Mouse (Mus musculus) MEL (cell line): ENCODE data around the gene Ankmy2. TPM values are rescaled to one million over a fixed set of nuclear protein-coding genes. Genes with fewer than 3 reads are reported as not detected.

ENCODE experiments used
- DNase-seq: peaks from one replicate; pipeline ENCODE4 v3.0.0; 2011; ENCODE audit warnings: low read depth, low spot score
- H3K27ac ChIP-seq: 2 replicates; pipeline ENCODE4 v1.5.1; 2012; ENCODE audit warnings: low read depth, mild to moderate bottlenecking, control low read depth, low read length, moderate library complexity; ENCODE audit not compliant: control insufficient read depth
- H3K27me3 ChIP-seq, 2 experiments: fragments of 150-350 bp in 1 of 2; sonication (generic) in 1 of 2; 2 replicates each; pipeline ENCODE4 v1.6.1; 2012; ENCODE audit warnings: low read length in 2 of 2, mild to moderate bottlenecking in 2 of 2, improper control_type of control experiment in 1 of 2, moderate library complexity in 1 of 2; ENCODE audit not compliant: insufficient read depth in 2 of 2, control insufficient read depth in 1 of 2
- H3K36me3 ChIP-seq, 2 experiments: 2 replicates each; pipeline ENCODE4 v1.6.1; 2012 to 2014; ENCODE audit warnings: low read length in 2 of 2, improper control_type of control experiment in 1 of 2, inconsistent platforms in 1 of 2, mild to moderate bottlenecking in 1 of 2; ENCODE audit not compliant: insufficient read depth in 2 of 2, control insufficient read depth in 1 of 2
- H3K4me1 ChIP-seq, 2 experiments: fragments of 150-350 bp in 1 of 2; sonication (generic) in 1 of 2; 2 replicates each; pipeline ENCODE4 v1.6.1; 2012; ENCODE audit warnings: low read length in 2 of 2, improper control_type of control experiment in 1 of 2, mild to moderate bottlenecking in 1 of 2; ENCODE audit not compliant: insufficient read depth in 2 of 2, control insufficient read depth in 1 of 2
- H3K4me3 ChIP-seq, 2 experiments: fragments of 150-350 bp in 1 of 2; sonication (generic) in 1 of 2; 2 replicates each; pipeline ENCODE4 v1.5.1; 2012; ENCODE audit warnings: low read depth in 2 of 2, low read length in 2 of 2, mild to moderate bottlenecking in 2 of 2, moderate library complexity in 2 of 2, control low read depth in 1 of 2, improper control_type of control experiment in 1 of 2; ENCODE audit not compliant: control insufficient read depth in 1 of 2, insufficient read depth in 1 of 2
- H3K79me2 ChIP-seq: 2 replicates; pipeline ENCODE4 v1.6.1; 2012; ENCODE audit warnings: mild to moderate bottlenecking, low read length, moderate library complexity; ENCODE audit not compliant: control insufficient read depth, poor library complexity, insufficient read depth
- H3K9ac ChIP-seq: 2 replicates; pipeline ENCODE4 v1.6.1; 2012; ENCODE audit warnings: low read depth, mild to moderate bottlenecking, control low read depth, low read length, moderate library complexity; ENCODE audit not compliant: control insufficient read depth, poor library complexity, severe bottlenecking
- H3K9me3 ChIP-seq: fragments of 150-350 bp; sonication (generic); replicated peaks from 2 replicates; pipeline ENCODE4 v1.6.1; 2012; ENCODE audit warnings: mild to moderate bottlenecking, low read length, improper control_type of control experiment, moderate library complexity; ENCODE audit not compliant: insufficient read depth
- CTCF ChIP-seq, 3 experiments: IDR thresholded peaks in 2 of 3; conservative IDR thresholded peaks in 1 of 3; 2 replicates each; pipeline ENCODE4 v1.5.1; 2011 to 2012; ENCODE audit warnings: low read length in 3 of 3, low read depth in 2 of 3, mild to moderate bottlenecking in 2 of 3, improper control_type of control experiment in 1 of 3, inconsistent platforms in 1 of 3, mixed read lengths in 1 of 3, moderate library complexity in 1 of 3; ENCODE audit not compliant: control insufficient read depth in 1 of 3, insufficient read depth in 1 of 3, poor library complexity in 1 of 3, severe bottlenecking in 1 of 3
- EP300 ChIP-seq, 2 experiments: IDR thresholded peaks; 2 replicates each; pipeline ENCODE4 v1.6.1; 2011; ENCODE audit warnings: improper control_type of control experiment in 2 of 2, low read length in 2 of 2, low read depth in 1 of 2, mild to moderate bottlenecking in 1 of 2
- GABPA ChIP-seq: IDR thresholded peaks from 2 replicates; pipeline ENCODE4 v1.6.1; 2012; ENCODE audit warnings: low read depth, mild to moderate bottlenecking, inconsistent platforms, low read length, improper control_type of control experiment, moderate library complexity
- HCFC1 ChIP-seq: IDR thresholded peaks from 2 replicates; pipeline ENCODE4 v1.6.1; 2012; ENCODE audit warnings: low read depth, mild to moderate bottlenecking, inconsistent platforms, low read length, improper control_type of control experiment, moderate library complexity
- MAFK ChIP-seq: IDR thresholded peaks from 2 replicates; pipeline ENCODE4 v1.6.1; 2011; ENCODE audit warnings: low read depth, mild to moderate bottlenecking, low read length, improper control_type of control experiment, borderline replicate concordance
- MAX ChIP-seq: IDR thresholded peaks from 2 replicates; pipeline ENCODE4 v1.6.1; 2011; ENCODE audit warnings: low read length, improper control_type of control experiment
- MAZ ChIP-seq: IDR thresholded peaks from 2 replicates; pipeline ENCODE4 v1.6.1; 2012; ENCODE audit warnings: low read depth, mild to moderate bottlenecking, inconsistent platforms, low read length, improper control_type of control experiment
- MXI1 ChIP-seq: IDR thresholded peaks from 2 replicates; pipeline ENCODE4 v1.6.1; 2011; ENCODE audit warnings: mild to moderate bottlenecking, low read depth, low read length, improper control_type of control experiment
- MYB ChIP-seq: IDR thresholded peaks from 2 replicates; pipeline ENCODE4 v1.6.1; 2011; ENCODE audit warnings: mild to moderate bottlenecking, low read depth, low read length, improper control_type of control experiment
- MYC ChIP-seq: IDR thresholded peaks from 2 replicates; pipeline ENCODE4 v1.6.1; 2011; ENCODE audit warnings: low read depth, mild to moderate bottlenecking, low read length, improper control_type of control experiment, moderate library complexity
- RAD21 ChIP-seq: IDR thresholded peaks from 2 replicates; pipeline ENCODE4 v1.6.1; 2011; ENCODE audit warnings: mild to moderate bottlenecking, low read depth, low read length, improper control_type of control experiment
- SIN3A ChIP-seq: IDR thresholded peaks from 2 replicates; pipeline ENCODE4 v1.6.1; 2012; ENCODE audit warnings: low read length, improper control_type of control experiment, inconsistent platforms
- TAL1 ChIP-seq: IDR thresholded peaks from 2 replicates; pipeline ENCODE4 v1.6.1; 2012; ENCODE audit warnings: mild to moderate bottlenecking, inconsistent platforms, low read length, moderate library complexity, mixed read lengths
- TBP ChIP-seq: IDR thresholded peaks from 2 replicates; pipeline ENCODE4 v1.8.0; 2011; ENCODE audit warnings: low read depth, low read length, improper control_type of control experiment
- UBTF ChIP-seq: IDR thresholded peaks from 2 replicates; pipeline ENCODE4 v1.6.1; 2012; ENCODE audit warnings: low read depth, mild to moderate bottlenecking, inconsistent platforms, low read length, improper control_type of control experiment, moderate library complexity, borderline replicate concordance; ENCODE audit not compliant: insufficient read depth
- USF2 ChIP-seq, 2 experiments: IDR thresholded peaks; 2 replicates each; pipeline ENCODE4 v1.6.1; 2011 to 2012; ENCODE audit warnings: improper control_type of control experiment in 2 of 2, low read length in 2 of 2, borderline replicate concordance in 1 of 2, inconsistent platforms in 1 of 2, low read depth in 1 of 2, mild to moderate bottlenecking in 1 of 2; ENCODE audit not compliant: insufficient read depth in 1 of 2
- ZC3H11A ChIP-seq: IDR thresholded peaks from 2 replicates; pipeline ENCODE4 v1.6.1; 2012; ENCODE audit warnings: low read depth, mild to moderate bottlenecking, inconsistent platforms, low read length, improper control_type of control experiment
- ZMIZ1 ChIP-seq: IDR thresholded peaks from 2 replicates; pipeline ENCODE4 v1.6.1; 2012; ENCODE audit warnings: low read depth, mild to moderate bottlenecking, inconsistent platforms, low read length, improper control_type of control experiment, moderate library complexity
- polyA plus RNA-seq, 2 experiments: library from polyadenylated mRNA; stranded (reverse) in 1 of 2; unstranded in 1 of 2; fragments of >175 nt in 1 of 2; fragments of >200 nt in 1 of 2; gene quantifications; 2 replicates each; pipeline versions ENCODE4 v1.2.1 to v1.2.4; 2012; ENCODE audit warnings: low replicate concordance in 2 of 2, low read depth in 1 of 2; ENCODE audit not compliant: insufficient read length in 2 of 2, insufficient read depth in 1 of 2, missing spikeins in 1 of 2
- total RNA-seq: library from RNA; depleted of rRNA; stranded (reverse); fragments of 300-350 nt; gene quantifications from 2 replicates; pipeline ENCODE4 v1.2.3, GENCODE M21; 2012

Gene Ankmy2
- total and polyA plus RNA-seq, 3 experiments = 14.3 to 15.3 TPM; not detected in 1

- TF ChIP-seq ZC3H11A (no peak), MAFK (no peak)
Observed at GRCm38 (mm10) chr12:36150737-36151136, 6.2 kb upstream of the Ankmy2 start (continued).

GRCm38 (mm10) chr12:36155141-36155641 is 1.7 kb upstream of the Ankmy2 start:
- no peaks in the 10 kb centered on the region for H3K27me3 ChIP-seq
- peak overlapping the region; percentile 94 for H3K9ac ChIP-seq
- H3K36me3 ChIP-seq = peaks cover 0 to 18% of the 10 kb centered on the region in 2 experiments; a peak in 2 of 4 replicates
- peak; percentile 20 for DNase-seq
- H3K9me3 ChIP-seq = no peaks in the 10 kb centered on the region
- H3K79me2 ChIP-seq = peaks cover 59% of the 10 kb centered on the region
- no peak overlapping the region for H3K27ac ChIP-seq
- peaks cover 0 to 14% of the 10 kb centered on the region in 2 experiments for H3K4me1 ChIP-seq
- TF ChIP-seq UBTF = no peak
- TF ChIP-seq ZMIZ1 = no peak
- no peak for TF ChIP-seq ZC3H11A
- no peak for TF ChIP-seq GABPA
- no peak for TF ChIP-seq CTCF (IDR thresholded peaks at IDR 0.05 in 2 of 3, conservative IDR thresholded peaks at IDR 0.05 in 1 of 3; ENCODE audit: control insufficient read depth in 1 of 3, insufficient read depth in 1 of 3, low read depth in 2 of 3, low read length in 3 of 3, poor library complexity in 1 of 3, severe bottlenecking in 1 of 3)
- TF ChIP-seq MAZ = no peak
- TF ChIP-seq MAX = no peak
- no peak for TF ChIP-seq USF2 (IDR thresholded peaks at IDR 0.05; ENCODE audit: borderline replicate concordance in 1 of 2, insufficient read depth in 1 of 2, low read depth in 1 of 2, low read length in 2 of 2)
- TF ChIP-seq TAL1 = no peak
- no peak for TF ChIP-seq EP300 (IDR thresholded peaks at IDR 0.05; ENCODE audit: low read depth in 1 of 2, low read length in 2 of 2)
- TF ChIP-seq RAD21 = no peak
- TF ChIP-seq SIN3A = no peak
- TF ChIP-seq TBP = no peak
- TF ChIP-seq HCFC1 = no peak
- no peak for TF ChIP-seq MYB
- peak overlapping the region; percentile 91 to 97 for H3K4me3 ChIP-seq

GRCm38 (mm10) chr12:36156101-36156636 is 745 bp upstream of the Ankmy2 start:
- Histone ChIP-seq H3K27ac (peak overlapping the region; percentile 33; the same call in 1 of the 2 replicates), H3K4me1 (peaks cover 0 to 14% of the 10 kb centered on the region in 2 experiments)

More at GRCm38 (mm10) chr12:36156101-36156636, 745 bp upstream of the Ankmy2 start:
- peak overlapping the region; percentile 94 for H3K9ac ChIP-seq
- no peaks in the 10 kb centered on the region for H3K27me3 ChIP-seq
- peaks cover 0 to 18% of the 10 kb centered on the region in 2 experiments; a peak in 2 of 4 replicates for H3K36me3 ChIP-seq
- peaks cover 51% of the 10 kb centered on the region for H3K79me2 ChIP-seq
- H3K4me3 ChIP-seq = peak overlapping the region; percentile 91 to 97
- no peaks in the 10 kb centered on the region for H3K9me3 ChIP-seq
- no peak for DNase-seq
- TF ChIP-seq MYC = peak; percentile 75
- peak; percentile 92 for TF ChIP-seq MXI1
- peak; percentile 61 for TF ChIP-seq MAX
- no peak for TF ChIP-seq MAFK
- peak; percentile 82; the same call in 1 of the 2 replicates for TF ChIP-seq SIN3A
